Mouse (Mus musculus) brain, embryonic 14.5 days (tissue): ENCODE results near the gene Cfap58.

Experiments used
- CTCF ChIP-seq: fragments of 200-500 bp; IDR thresholded peaks from 2 replicates; pipeline ENCODE4 v1.5.1; 2012; ENCODE audit warnings: inconsistent platforms, mild to moderate bottlenecking, moderate library complexity, borderline replicate concordance; ENCODE audit not compliant: insufficient read depth, insufficient read length; ENCODE audit errors: extremely low read depth
- POLR2A ChIP-seq: fragments of 200-500 bp; IDR thresholded peaks from 2 replicates; pipeline ENCODE4 v1.6.1; 2012; ENCODE audit warnings: mild to moderate bottlenecking, inconsistent platforms, borderline replicate concordance; ENCODE audit not compliant: poor library complexity, insufficient read depth, insufficient read length, severe bottlenecking; ENCODE audit errors: extremely low read depth

GRCm38 (mm10) chr19:47979446-47979845 lies 42.0 kb downstream of the Cfap58 start:
- TF ChIP-seq CTCF, result no peak
- TF ChIP-seq POLR2A, result no peak
